Mouse (Mus musculus): ENCODE measurements around the gene Mcoln1. TPM values are rescaled to one million over a fixed set of nuclear protein-coding genes. Genes with fewer than 3 reads are reported as not detected.

The Mcoln1 gene
- total RNA-seq, 2 experiments from 2014 or later: 23.5 to 24.9 TPM

- no peak for DNase-seq
- no peak for TF ChIP-seq CTCF (IDR thresholded peaks at IDR 0.05)
- no peak overlapping the region for H3K4me3 ChIP-seq
- no peak overlapping the region for H3K27ac ChIP-seq
- intact Hi-C loops (cut with DNase I): no loop called here
Measured at GRCm38 (mm10) chr8:3481605-3482004, 18.7 kb upstream of the Mcoln1 start.

GRCm38 (mm10) chr8:3482240-3482740 lies 18.0 kb upstream of the Mcoln1 start:
- no peak for TF ChIP-seq CTCF (IDR thresholded peaks at IDR 0.05)

GRCm38 (mm10) chr8:3483546-3483945 lies 16.7 kb upstream of the Mcoln1 start:
- intact Hi-C loops (cut with DNase I): no loop called here
- Histone ChIP-seq H3K27ac (no peak overlapping the region), H3K4me3 (no peak overlapping the region)
- TF ChIP-seq CTCF (IDR thresholded peaks at IDR 0.05): no peak
- DNase-seq: no peak

More at GRCm38 (mm10) chr8:3482240-3482740, 18.0 kb upstream of the Mcoln1 start:
- intact Hi-C loops (cut with DNase I): no loop called here
- Histone ChIP-seq H3K27ac (no peak overlapping the region), H3K4me3 (no peak overlapping the region)
- DNase-seq: no peak

GRCm38 (mm10) chr8:3485192-3485591 lies 15.1 kb upstream of the Mcoln1 start:
- TF ChIP-seq CTCF (IDR thresholded peaks at IDR 0.05): no peak
- no peak overlapping the region for H3K27ac ChIP-seq
- H3K4me3 ChIP-seq: no peak overlapping the region
- intact Hi-C loops (cut with DNase I): no loop called here
- no peak for DNase-seq

- TF ChIP-seq CTCF (IDR thresholded peaks at IDR 0.05): no peak
- Histone ChIP-seq H3K27ac (peak within 1 kb of the TSS; percentile 96), H3K4me3 (peak within 1 kb of the TSS; percentile 99)
- intact Hi-C loops (cut with DNase I): no loop called here
- peak; percentile 90 for DNase-seq
Measured at GRCm38 (mm10) chr8:3492901-3493844, 7.1 kb upstream of the Mcoln1 start, which contains the start of gene Zfp358. Gene Zfp358 (plus strand): TSS chr8:3493138.

- Histone ChIP-seq H3K4me3 (peak overlapping the region; percentile 99), H3K27ac (peak overlapping the region; percentile 96)
- intact Hi-C loops (cut with DNase I): no loop called here
- DNase-seq: no peak
- TF ChIP-seq CTCF (IDR thresholded peaks at IDR 0.05): no peak
Measured at GRCm38 (mm10) chr8:3493845-3494208, 6.4 kb upstream of the Mcoln1 start.

- no peak for DNase-seq
- TF ChIP-seq CTCF (IDR thresholded peaks at IDR 0.05): no peak
- Histone ChIP-seq H3K4me3 (no peak overlapping the region), H3K27ac (no peak overlapping the region)
- intact Hi-C loops (cut with DNase I): no loop called here
Measured at GRCm38 (mm10) chr8:3495578-3496427, 4.5 kb upstream of the Mcoln1 start.

GRCm38 (mm10) chr8:3496428-3496748 lies 3.9 kb upstream of the Mcoln1 start:
- intact Hi-C loops (cut with DNase I): no loop called here
- no peak for TF ChIP-seq CTCF (IDR thresholded peaks at IDR 0.05)
- H3K27ac ChIP-seq: no peak overlapping the region
- H3K4me3 ChIP-seq: no peak overlapping the region
- DNase-seq: no peak

- H3K27ac ChIP-seq: no peak overlapping the region
- no peak for DNase-seq
- no peak for TF ChIP-seq CTCF (IDR thresholded peaks at IDR 0.05)
- intact Hi-C loops (cut with DNase I): no loop called here
- no peak overlapping the region for H3K4me3 ChIP-seq
Measured at GRCm38 (mm10) chr8:3498583-3498982, 1.7 kb upstream of the Mcoln1 start.

GRCm38 (mm10) chr8:3499751-3500150 lies 506 bp upstream of the Mcoln1 start:
- no peak for TF ChIP-seq CTCF (IDR thresholded peaks at IDR 0.05)
- Histone ChIP-seq H3K4me3 (peak overlapping the region; percentile 89), H3K27ac (peak overlapping the region; percentile 95)
- no peak for DNase-seq
- intact Hi-C loops (cut with DNase I): loop anchor here (2.0 kb wide), 1 partner anchor 15 kb away; the partner anchor contains the start of gene Pnpla6

GRCm38 (mm10) chr8:3502217-3502616 lies 2.0 kb downstream of the Mcoln1 start:
- intact Hi-C loops (cut with DNase I): no loop called here

GRCm38 (mm10) chr8:3507979-3508754 lies 7.9 kb downstream of the Mcoln1 start:
- intact Hi-C loops (cut with DNase I): no loop called here
- no peak for DNase-seq

More at GRCm38 (mm10) chr8:3502217-3502616, 2.0 kb downstream of the Mcoln1 start:
- H3K4me3 ChIP-seq: no peak overlapping the region; the same call in 1 of the 2 replicates
- TF ChIP-seq CTCF (IDR thresholded peaks at IDR 0.05): no peak
- H3K27ac ChIP-seq: no peak overlapping the region
- no peak for DNase-seq

More at GRCm38 (mm10) chr8:3507979-3508754, 7.9 kb downstream of the Mcoln1 start:
- no peak for TF ChIP-seq CTCF (IDR thresholded peaks at IDR 0.05)
- Histone ChIP-seq H3K4me3 (no peak overlapping the region), H3K27ac (no peak overlapping the region)
